Mouse (Mus musculus): ENCODE results near the gene Enc1.

- TF ChIP-seq POLR2A (IDR thresholded peaks at IDR 0.05; ENCODE audit: borderline replicate concordance, extremely low read depth, insufficient read depth, insufficient read length, poor library complexity, severe bottlenecking) (no peak), CTCF (IDR thresholded peaks at IDR 0.05; ENCODE audit: borderline replicate concordance, extremely low read depth, insufficient read depth, insufficient read length) (no peak)
Measured at GRCm38 (mm10) chr13:97243962-97244711, 3.2 kb downstream of the Enc1 start.

Measured in brain, embryonic 14.5 days (tissue).